Mouse (Mus musculus): ENCODE results near the gene Pld1. TPM values are rescaled to one million over a fixed set of nuclear protein-coding genes. Genes with fewer than 3 reads are reported as not detected.
A peak's percentile ranks its signal among the peaks of the same experiment; 100 is the strongest.

Gene Pld1
- total RNA-seq, 2 experiments from 2014 or later: 12.1 to 16.4 TPM

GRCm38 (mm10) chr3:27983935-27984577 lies 45.6 kb downstream of the Pld1 start:
- DNase-seq: peak; percentile 72 to 74
- intact Hi-C loops (cut with DNase I): loop anchor here (1.0 to 10.0 kb wide), 5 partner anchors 45 to 761 kb away; partner anchors contain the start of gene Pld1

DNA sequence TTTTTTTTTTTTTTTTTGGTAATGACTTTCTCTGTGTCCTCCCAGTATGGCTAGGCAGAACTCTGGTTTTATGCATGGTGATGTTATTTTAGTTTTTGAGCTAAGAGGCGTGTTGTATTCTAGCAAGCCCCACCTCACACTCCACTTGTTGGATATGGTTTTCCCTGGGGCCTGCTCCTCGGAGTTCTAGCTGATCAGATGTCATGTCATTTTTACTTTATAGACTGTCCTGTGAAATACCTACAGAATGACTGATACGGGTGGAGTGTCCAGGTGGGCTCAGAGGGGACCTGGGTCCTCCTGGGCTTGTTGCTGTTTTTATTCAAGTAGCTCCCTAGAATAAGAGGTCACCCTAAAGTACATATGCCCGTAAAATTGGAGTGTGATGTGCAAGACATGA lies 46.1 kb downstream of the Pld1 start:
- DNase-seq: peak in 1 of 2 experiments; percentile 38
- intact Hi-C loops (cut with DNase I): loop anchor here (1.0 to 10.0 kb wide), 3 partner anchors 123 to 760 kb away; no protein-coding TSS in a partner anchor

GRCm38 (mm10) chr3:27985344-27985743 lies 46.8 kb downstream of the Pld1 start:
- intact Hi-C loops (cut with DNase I): loop anchor here (10.0 kb wide), 1 partner anchor 759 kb away; no protein-coding TSS in a partner anchor
- DNase-seq: no peak

DNA sequence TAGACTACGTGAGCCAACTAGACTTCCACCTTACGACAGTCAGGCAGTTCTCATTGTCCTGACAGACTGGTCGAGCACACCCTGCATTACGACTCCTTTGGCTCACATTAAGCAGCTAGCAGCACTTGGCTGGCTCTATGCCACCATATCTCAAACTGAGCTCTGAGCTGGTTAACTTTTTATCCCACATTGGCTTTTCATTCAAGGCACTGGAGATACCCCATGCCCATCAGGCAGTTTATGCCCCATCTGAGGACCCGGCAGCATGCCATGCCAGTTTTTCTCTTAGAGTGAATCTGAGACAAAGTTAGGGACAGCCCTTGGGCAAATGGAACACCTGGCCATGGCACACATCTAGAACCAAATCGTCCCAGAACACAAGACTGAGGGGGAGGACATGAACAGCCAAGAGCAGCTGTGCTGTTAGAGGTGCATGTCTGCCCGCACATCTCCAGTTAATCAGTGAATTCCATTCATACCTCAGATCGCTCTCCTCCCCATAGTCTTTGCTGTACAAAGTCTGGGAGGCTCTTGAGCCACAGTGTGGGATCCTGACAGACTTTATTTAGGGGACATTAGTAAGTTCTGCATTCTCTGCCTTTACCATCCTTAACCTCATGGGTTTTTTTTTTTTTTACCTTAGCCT lies 49.5 kb downstream of the Pld1 start:
- intact Hi-C loops (cut with DNase I): loop anchor here (10.0 kb wide), 1 partner anchor 757 kb away; no protein-coding TSS in a partner anchor
- peak in 1 of 2 experiments; percentile 50 for DNase-seq

DNA sequence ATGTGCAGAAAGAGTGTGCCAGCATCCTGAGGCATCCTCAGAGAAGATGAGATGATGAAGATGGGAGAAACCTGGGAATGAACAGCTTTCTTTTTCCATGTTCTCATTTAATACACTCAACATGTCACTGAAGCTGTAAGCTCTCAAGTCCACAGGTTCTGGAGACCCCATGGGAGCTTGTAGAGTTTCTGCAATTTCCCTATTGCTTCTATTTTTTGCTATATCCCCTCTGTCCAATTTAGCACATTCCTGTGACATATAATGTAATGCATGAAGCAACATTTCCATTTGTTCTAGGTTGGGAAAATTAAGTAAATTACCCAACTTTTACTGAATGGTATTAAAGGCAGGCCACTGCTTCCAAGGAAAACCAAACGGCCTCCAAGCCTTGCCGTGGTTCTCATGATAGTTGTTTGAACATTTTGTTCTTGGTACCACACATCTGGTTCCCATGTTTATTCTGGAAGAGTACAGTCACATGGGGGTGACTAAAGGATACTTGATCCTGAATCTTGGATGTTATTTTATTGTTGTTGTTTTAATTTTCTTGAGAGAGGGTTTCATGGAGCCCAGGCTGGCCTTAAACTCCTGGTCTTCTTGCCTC lies 52.7 kb downstream of the Pld1 start:
- peak in 1 of 2 experiments; percentile 33 for DNase-seq
- intact Hi-C loops (cut with DNase I): no loop called here

- intact Hi-C loops (cut with DNase I): no loop called here
- DNase-seq: no peak
Measured at GRCm38 (mm10) chr3:27994175-27994990, 55.9 kb downstream of the Pld1 start.

DNA sequence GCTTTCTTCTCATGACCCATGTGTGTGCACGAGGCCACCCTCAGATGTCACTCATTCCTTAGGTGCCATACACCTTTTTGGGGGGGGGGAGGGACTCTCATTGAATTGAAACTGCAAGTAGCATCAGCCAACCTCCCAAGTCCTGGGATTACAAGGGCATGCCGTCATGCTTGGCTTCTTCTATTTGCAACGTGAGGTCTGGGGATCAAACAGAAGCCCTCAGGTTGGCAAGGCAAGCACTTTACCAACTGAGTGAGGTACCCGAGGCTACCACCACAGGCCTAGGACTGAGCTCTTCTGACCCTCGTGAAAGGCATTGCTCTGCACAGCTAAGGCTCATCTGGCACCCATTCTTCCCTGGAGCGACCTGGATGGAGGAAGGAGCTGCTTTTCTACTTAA lies 65.8 kb downstream of the Pld1 start:
- DNase-seq: no peak
- intact Hi-C loops (cut with DNase I): no loop called here

GRCm38 (mm10) chr3:28007684-28008083 lies 69.2 kb downstream of the Pld1 start:
- intact Hi-C loops (cut with DNase I): no loop called here

DNA sequence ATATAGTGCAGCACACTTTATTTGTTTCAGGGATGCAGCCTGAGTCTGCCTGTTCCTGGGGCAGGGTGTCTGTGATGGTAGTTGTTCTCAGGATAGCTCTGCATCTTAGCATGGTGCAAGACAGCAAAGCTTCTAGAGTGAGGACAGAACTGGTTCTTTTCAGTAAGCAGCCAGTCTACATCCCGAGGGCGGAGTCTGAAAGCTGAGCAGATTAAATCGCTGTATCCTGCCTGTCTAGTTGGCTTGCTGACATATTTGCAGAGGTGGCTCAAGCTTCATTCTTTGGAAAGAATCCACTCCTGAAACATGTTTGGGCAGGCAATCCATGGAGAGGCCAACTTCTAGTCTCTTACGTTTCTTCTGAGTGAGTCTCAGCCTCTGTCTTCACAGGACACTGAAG lies 69.9 kb downstream of the Pld1 start:
- intact Hi-C loops (cut with DNase I): no loop called here
- no peak for DNase-seq

More at GRCm38 (mm10) chr3:28007684-28008083, 69.2 kb downstream of the Pld1 start:
- DNase-seq: no peak

DNA sequence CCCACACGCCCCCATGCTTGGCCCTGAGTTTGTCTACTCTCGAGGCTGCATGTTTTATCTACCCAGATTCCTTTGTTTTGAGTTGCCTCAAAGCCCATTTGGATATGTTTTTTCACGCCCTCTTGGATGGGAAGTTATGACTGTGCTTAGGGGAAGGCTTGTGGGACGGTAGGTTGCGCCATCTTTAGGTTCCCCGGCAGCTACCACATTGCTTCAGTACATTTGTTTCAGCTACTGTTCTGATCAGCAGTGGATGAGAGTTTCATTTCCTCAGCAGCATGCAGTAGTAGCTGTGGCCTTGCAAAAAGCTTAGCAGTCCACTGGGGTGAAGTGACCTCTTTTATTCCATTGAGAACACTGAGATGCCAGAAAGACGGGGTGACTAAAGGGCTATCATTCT lies 73.7 kb downstream of the Pld1 start:
- intact Hi-C loops (cut with DNase I): no loop called here
- no peak for DNase-seq

GRCm38 (mm10) chr3:28013441-28013840 lies 74.9 kb downstream of the Pld1 start:
- DNase-seq: no peak
- intact Hi-C loops (cut with DNase I): no loop called here

GRCm38 (mm10) chr3:28017002-28017401 lies 78.5 kb downstream of the Pld1 start:
- no peak for DNase-seq
- intact Hi-C loops (cut with DNase I): no loop called here

GRCm38 (mm10) chr3:28019727-28020126 lies 81.2 kb downstream of the Pld1 start:
- DNase-seq: no peak
- intact Hi-C loops (cut with DNase I): no loop called here

- intact Hi-C loops (cut with DNase I): no loop called here
- no peak for DNase-seq
Measured at GRCm38 (mm10) chr3:28020404-28020803, 81.9 kb downstream of the Pld1 start.

DNA sequence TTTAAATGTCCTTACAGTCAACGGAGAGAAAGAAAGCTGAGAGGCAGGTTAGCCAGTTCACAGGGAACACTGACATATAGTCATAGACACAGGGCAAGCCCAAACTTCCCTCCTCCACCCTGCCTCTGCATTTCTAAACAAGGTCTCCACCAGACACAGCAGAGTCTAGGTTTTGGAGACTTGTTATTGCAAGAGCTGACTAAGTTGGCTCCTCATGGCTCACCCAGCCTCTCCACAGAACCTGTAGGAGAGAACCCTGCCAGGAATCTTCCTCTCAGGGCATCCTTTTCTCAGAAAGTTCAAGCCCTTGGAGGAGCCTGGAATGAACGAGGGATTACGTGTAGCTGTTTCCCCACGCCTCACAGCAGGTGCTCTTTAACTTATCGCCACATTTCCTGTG lies 83.7 kb downstream of the Pld1 start:
- intact Hi-C loops (cut with DNase I): no loop called here
- no peak for DNase-seq

GRCm38 (mm10) chr3:28026876-28027275 lies 88.4 kb downstream of the Pld1 start:
- DNase-seq: no peak
- intact Hi-C loops (cut with DNase I): no loop called here

DNA sequence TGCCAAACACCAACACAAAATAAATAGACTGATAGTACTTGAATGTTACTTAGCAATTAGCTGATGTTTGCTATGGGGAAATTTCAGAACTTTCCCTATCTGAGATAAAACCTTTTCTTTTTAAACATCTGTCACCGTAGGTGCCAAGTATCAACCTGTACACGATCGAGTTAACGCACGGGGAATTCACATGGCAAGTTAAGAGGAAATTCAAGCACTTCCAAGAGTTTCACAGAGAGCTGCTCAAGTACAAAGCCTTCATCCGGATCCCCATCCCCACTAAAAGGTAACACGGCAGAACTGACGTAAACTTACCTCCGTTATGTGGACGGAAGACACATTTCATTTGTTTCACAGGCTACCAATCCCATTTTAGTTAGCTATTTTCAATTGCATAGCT lies 90.0 kb downstream of the Pld1 start:
- no peak for DNase-seq
- intact Hi-C loops (cut with DNase I): no loop called here

DNA sequence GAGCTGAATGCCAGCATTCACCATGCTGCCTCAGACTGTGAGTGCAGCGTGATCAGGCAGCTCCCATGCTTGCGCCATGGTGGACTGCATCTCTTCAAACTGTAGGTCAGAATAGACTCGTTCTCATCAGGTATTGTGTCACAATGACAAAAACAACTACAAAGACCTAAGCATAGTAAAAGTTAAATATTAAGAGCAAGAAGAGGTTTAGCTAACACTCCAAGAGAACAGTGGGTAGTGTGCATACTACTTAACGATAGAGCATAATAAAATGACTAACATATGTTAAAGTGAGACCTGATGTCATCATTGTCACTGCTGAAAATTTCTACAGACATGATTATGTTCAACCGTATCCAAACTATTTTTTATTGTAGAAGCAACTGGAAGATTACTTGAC lies 92.4 kb downstream of the Pld1 start:
- intact Hi-C loops (cut with DNase I): no loop called here

DNA sequence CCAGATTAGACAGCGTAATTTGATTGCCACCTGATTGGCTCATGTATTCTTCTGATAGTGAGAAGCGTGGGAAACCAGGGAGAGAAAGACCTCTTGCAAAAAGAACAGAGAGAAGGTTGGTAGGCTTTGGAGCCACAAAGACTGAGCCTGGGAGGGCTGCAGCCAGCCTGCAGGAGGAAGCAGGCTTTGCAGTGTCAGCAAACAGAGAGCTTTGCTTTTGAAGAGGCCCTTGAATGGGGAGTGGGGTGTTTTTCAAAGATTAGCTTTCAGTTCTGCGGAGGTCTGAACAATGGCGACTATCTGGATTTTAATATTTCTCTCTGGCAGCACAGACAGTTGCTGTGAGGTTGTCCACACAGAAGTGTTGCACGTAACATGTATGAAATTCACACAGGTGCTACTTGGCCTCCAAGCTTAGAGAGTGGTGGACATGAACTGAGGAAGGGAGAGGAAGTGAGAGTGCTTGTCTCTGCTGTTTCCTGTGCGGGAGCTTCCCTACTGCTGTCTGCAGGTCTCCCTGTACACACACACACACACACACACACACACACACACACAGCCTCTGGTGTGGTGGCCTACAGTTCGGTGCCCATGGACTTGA lies 93.2 kb downstream of the Pld1 start:
- DNase-seq: peak in 1 of 2 experiments; percentile 27
- intact Hi-C loops (cut with DNase I): no loop called here

More for the DNA sequence above, 92.4 kb downstream of the Pld1 start:
- no peak for DNase-seq

GRCm38 (mm10) chr3:28033898-28034297 lies 95.4 kb downstream of the Pld1 start:
- intact Hi-C loops (cut with DNase I): no loop called here
- DNase-seq: no peak

Measured in heart, postnatal 36 days (tissue).